Mouse (Mus musculus): ENCODE measurements around the gene Pdcd1lg2.

Pdcd1lg2 gene

DNA sequence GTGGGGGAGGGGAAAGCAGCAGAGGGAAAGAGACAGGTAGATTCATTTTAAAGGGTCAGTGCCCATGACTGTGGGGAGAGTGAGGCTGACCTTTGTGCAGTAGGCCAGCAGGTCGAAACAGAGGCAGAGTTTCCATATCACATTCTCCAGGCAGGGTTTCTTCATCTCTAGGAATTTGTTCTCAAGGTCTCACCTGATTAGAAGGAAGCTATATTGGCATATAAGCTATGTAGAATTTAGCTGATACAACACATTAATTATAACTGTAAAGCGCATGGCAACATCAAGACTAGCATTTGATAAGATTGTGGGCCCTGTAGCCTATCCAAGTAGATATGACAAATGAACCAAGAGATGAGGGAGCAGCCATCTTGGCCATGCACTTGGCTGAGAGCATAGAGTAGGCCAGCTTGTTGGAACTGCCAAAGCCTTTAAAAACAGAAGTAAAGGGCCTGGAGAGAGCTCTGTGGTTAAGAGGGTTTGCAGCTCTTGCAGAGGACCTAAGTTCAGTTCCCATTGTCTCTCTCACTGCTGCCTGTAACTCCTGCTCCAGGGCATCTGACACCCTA lies 59.1 kb downstream of the Pdcd1lg2 start:
- no peak for DNase-seq (ENCODE audit: low spot score)

- no peak for DNase-seq (ENCODE audit: low spot score)
Measured at GRCm38 (mm10) chr19:29470652-29471051, 59.9 kb downstream of the Pdcd1lg2 start.

DNA sequence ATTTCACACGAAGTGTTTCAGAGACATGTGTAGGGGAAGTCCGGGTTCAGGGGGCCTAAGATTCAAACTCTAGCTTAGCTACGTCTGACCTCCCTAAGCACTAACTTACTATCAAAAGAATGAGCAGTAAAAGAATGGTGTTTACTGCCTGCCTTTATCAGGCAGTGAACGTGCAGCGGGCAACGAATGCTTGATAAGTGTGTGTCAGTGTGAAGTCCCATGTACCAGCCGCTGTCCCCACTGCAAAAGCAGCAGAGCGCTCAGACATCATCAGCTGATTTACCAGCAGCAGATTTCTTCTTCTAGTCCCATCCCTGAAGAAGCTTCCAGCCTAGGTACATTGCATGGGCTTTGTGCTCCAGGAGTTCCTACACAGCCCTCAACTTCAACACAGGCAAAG lies 61.7 kb downstream of the Pdcd1lg2 start:
- DNase-seq (ENCODE audit: low spot score): no peak

DNA sequence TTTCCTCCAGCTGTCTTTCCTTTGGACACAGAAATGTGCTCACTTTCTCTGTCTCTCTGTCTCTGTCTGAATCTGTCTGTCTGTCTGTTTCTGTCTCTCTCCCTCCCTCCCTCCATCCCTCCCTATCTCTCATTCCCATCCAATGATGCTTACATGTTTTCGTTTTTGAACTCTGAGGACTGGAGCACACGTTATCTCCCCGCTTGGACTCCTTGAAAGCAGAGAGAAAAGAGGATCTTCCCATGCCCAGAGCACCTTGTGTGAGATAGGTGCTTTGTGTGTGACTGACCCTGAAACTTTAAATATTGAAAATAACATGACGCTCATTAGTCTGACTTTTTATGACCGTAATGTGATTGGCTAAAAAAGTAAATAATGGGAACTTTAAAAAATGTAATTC lies 62.2 kb downstream of the Pdcd1lg2 start:
- no peak for DNase-seq (ENCODE audit: low spot score)

GRCm38 (mm10) chr19:29474803-29475202 lies 64.1 kb downstream of the Pdcd1lg2 start:
- no peak for DNase-seq (ENCODE audit: low spot score)

DNA sequence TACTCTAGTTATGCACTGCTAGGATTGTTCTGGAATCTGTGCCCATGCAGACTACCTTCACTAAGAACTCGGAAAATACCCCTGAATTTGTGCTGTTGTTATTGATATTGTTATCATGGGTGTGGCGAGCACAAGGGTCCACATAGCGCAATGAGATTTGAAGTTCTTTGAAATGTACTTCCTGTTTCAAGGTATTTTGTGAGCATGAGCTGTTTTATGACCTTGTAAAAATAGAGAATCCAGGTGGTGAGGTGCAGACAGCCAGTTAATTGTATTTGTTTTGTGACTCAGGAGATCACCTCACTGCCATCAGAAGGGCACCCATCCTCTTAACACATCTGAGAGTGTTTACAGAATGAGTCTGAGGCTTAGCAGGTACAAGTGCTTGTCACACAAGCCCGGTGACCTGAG lies 64.5 kb downstream of the Pdcd1lg2 start:
- DNase-seq (ENCODE audit: low spot score): no peak

DNA sequence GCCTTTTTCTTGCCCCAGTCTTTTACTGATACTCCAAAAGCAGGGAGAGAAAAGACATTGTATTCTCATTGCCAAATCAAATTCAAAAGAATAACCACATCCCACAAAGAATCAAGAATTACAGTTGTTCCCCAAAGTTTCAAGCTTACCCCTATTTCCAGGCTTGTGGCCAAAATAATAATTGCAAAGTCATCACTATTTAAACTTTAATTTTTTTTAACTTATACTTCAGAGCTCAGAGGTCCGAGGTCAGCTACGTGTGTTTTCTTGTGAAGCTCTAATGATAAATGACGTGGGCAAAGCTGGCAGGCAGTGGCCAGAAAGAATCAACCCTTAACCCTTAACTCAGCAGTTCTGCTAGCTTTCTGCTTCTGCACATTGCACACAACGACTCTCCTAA lies 67.9 kb downstream of the Pdcd1lg2 start:
- DNase-seq (ENCODE audit: low spot score): no peak

GRCm38 (mm10) chr19:29481578-29481977 lies 70.9 kb downstream of the Pdcd1lg2 start:
- no peak for DNase-seq (ENCODE audit: low spot score)

- no peak for DNase-seq (ENCODE audit: low spot score)
Measured at GRCm38 (mm10) chr19:29482148-29482547, 71.4 kb downstream of the Pdcd1lg2 start.

DNA sequence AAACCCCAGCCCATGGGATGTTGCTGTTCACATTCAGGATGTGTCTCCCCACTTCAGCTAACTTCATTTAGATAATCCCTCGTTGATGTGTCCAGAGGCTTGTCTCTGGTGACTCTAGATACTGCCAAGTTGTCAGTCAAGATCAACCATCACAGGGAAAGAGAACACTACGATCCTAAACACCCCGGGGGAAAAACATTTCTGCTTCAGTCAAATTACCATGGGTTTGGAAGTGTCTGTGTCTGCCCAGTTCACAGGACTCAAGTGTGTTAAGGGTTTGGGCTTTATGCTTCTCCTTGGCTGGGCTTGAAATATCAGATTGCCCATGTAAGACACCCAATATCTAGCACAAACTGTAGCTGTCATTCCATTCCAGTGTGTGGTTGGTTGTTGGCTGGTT lies 71.9 kb downstream of the Pdcd1lg2 start:
- no peak for DNase-seq (ENCODE audit: low spot score)

DNA sequence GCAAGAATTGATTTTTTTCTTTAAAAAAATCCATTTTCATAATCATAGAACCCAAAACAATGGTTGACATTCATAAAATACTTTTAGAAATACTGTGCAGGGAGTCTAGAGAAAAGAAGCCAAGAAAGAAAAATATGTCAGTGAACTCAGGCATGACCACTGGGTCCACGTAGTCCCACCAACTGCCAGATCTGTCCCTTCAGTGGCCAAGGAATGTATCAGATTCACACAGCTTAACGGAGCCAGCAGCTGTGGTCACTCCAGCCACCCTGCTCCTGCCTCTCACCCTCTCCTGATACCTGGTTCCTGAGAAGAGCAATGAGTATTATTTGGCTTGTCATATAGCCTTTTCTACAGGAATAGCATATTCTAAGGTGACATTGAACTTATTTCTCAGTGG lies 72.7 kb downstream of the Pdcd1lg2 start:
- DNase-seq (ENCODE audit: low spot score): no peak

DNA sequence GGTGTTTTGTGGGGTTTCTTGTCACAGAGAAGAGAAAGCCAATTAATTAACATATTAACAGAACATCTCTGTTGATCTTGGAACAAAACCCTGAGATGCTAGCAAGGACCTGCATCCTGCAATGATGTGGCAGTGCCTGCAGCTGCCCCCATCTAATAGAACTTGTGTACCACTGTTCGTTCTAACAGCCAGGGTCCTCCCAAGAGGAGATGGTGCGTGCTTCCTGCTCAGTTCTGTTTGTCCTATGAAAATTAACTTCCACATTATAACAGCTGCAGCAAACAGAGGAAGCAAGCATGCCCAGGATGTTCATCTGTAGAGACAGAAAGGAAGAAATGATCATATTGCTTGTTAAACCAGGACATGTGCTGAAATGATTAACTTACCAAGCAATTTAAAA lies 73.8 kb downstream of the Pdcd1lg2 start:
- no peak for DNase-seq (ENCODE audit: low spot score)

DNA sequence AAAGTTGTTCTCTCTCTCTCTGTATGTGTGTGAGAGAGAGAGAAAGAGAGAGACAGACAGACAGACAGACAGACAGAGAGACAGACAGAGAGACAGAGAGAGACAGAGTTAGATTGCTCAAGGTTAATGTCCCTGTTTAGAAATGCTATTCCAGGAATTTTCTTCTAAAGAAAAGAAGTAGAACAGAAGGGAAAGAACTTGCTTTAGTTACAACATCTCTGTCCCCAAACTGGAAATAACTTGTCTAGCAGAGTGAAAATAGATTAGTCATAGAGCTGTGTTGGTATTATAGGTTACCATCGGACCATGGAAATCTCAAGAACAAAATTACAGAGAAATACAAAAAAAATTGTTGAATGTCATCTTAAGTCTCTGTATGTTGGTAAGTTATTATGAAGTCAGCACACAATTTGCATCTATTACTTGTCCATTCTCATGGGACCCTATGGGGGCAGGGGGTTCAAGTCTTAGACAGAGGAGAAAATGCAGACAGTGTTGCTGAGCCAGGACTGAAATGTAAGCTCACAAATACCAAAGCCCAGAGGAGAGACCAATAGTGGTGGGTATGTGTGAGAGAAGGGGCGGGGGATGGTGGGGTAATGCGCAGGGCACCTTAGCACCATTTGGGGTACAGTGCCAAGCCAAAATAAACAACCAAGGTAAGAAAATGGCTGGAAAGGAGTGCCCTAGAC lies 74.7 kb downstream of the Pdcd1lg2 start:
- no peak for DNase-seq (ENCODE audit: low spot score)

DNA sequence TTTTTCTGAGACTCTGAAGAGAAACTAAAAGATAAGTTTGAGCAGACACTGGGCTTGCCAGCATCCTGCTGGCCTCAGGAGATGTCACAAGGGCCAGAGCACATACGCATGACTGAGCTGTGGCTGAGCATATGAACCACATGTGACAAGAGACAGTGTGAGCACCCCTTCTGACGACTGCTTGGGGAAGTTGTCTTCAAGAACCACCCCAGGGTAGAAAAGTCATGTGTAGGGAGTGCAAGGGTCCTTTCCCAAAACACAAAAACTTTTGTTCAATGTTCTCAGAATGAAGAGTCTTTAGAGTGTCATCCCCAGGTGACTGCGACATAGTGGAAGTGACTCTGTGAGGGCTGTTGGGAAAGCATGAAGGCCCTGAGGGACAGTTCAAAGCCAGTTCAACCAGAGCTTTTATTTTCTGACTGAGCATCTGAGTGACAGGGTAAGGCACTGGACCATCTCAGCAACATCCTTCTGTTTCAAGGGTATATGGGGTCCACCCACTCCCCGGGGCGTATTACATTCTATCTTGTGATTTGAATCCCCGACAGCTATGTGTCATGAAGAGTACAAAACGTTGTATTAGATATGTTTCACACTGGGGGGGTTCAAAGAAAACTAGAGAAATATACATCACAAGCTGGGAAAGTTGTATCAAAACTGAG lies 76.0 kb downstream of the Pdcd1lg2 start:
- no peak for DNase-seq (ENCODE audit: low spot score)

GRCm38 (mm10) chr19:29487326-29488072 lies 76.8 kb downstream of the Pdcd1lg2 start:
- DNase-seq (ENCODE audit: low spot score): no peak

GRCm38 (mm10) chr19:29488073-29488390 lies 77.3 kb downstream of the Pdcd1lg2 start:
- DNase-seq (ENCODE audit: low spot score): no peak

DNA sequence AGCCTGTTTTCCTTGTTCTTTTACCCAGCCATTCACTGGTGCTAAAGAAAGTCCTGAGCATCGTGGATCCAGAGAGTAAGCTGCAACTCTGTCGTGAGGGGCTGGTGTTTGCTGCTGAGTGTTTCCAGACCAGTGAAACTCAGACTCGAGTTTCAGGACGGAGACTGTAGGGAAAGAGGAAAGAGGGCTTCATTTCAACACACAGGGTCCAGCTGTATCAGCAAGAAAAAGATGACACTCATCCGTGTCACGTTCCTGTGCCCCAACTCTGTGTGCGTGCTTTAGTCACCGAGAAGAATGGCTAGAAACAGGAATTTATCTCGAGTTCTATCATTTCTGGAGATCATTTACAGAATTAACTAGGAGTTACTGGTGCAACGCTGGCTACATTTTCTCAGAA lies 77.7 kb downstream of the Pdcd1lg2 start:
- DNase-seq (ENCODE audit: low spot score): no peak

GRCm38 (mm10) chr19:29489785-29490284 lies 79.1 kb downstream of the Pdcd1lg2 start:
- no peak for DNase-seq (ENCODE audit: low spot score)

- DNase-seq (ENCODE audit: low spot score): no peak
Measured at GRCm38 (mm10) chr19:29491467-29491866, 80.7 kb downstream of the Pdcd1lg2 start.

GRCm38 (mm10) chr19:29494454-29494853 lies 83.7 kb downstream of the Pdcd1lg2 start:
- no peak for DNase-seq (ENCODE audit: low spot score)

DNA sequence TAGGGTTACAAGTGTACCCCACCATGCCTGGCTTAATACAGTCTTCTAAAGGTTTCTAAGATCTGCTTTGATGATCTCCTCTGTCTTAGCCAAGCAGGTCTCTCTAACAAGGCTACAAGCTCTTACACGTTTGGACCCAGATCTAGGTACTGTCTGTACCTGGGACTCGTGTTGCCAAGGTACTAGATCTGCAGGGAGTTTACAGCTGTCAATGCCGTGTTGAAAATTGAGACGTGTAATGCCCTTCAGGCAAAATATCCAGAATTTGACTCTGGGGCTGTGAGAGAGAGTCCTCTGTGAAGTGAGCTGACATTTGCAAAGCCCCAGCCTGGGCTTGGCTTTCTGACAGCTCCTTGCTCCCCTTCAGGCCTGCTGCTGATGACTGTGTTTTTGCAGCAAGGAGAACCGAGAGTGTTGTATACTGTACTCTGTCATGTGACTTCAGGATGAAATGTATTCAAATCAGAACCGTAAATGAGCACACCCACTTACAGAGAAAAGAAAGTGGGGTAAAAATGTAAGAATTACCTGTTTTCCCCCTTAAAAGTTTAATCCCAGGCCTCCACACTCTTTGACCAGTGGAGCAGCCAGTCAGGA lies 85.4 kb downstream of the Pdcd1lg2 start:
- DNase-seq (ENCODE audit: low spot score): no peak

GRCm38 (mm10) chr19:29496786-29497557 lies 86.3 kb downstream of the Pdcd1lg2 start:
- no peak for DNase-seq (ENCODE audit: low spot score)

Measured in left cerebral cortex, adult 11 months (tissue).